Mouse (Mus musculus): ENCODE results near the gene Mndal. TPM values are rescaled to one million over a fixed set of nuclear protein-coding genes. Genes with fewer than 3 reads are reported as not detected.
"Not testable (repeated sequence)": the region's sequence is repeated elsewhere in the genome, so short reads cannot be mapped to it uniquely, and the experiment has no call there.

The Mndal gene
- polyA plus RNA-seq, 1 experiment from 2014 or later, result 3.4 TPM

GRCm38 (mm10) chr1:173801791-173802190 lies 140.5 kb downstream of the Mndal start:
- not testable (repeated sequence) for H3K9ac ChIP-seq; H3K36me3 ChIP-seq; H3K4me1 ChIP-seq (replicated peaks); H3K9me3 ChIP-seq; ATAC-seq; H3K27me3 ChIP-seq (replicated peaks); H3K4me2 ChIP-seq (replicated peaks); H3K27ac ChIP-seq; H3K4me3 ChIP-seq (replicated peaks)
- 83% methylated on average over 2 of the region's 2 CpGs for WGBS

Other genes starting within 250 kb of the Mndal start
- 0.77 and 1.2 TPM in 2 replicates for gene Ifi207, start 200.7 kb downstream of the Mndal start, polyA plus RNA-seq (2015; fragmentation: Nextera tagmentation; extraction: Ambion mirVana)
- gene Ifi204, start 175.5 kb downstream of the Mndal start, polyA plus RNA-seq (2015; fragmentation: Nextera tagmentation; extraction: Ambion mirVana), result 2.4 and 2.6 TPM in 2 replicates
- gene Ifi211, start 29.4 kb downstream of the Mndal start, polyA plus RNA-seq (2015; fragmentation: Nextera tagmentation; extraction: Ambion mirVana), result 0.74 and 1.3 TPM in 2 replicates
- gene Ifi203, start 181 bp upstream of the Mndal start, polyA plus RNA-seq (2015; fragmentation: Nextera tagmentation; extraction: Ambion mirVana), result 1.9 and 2.3 TPM in 2 replicates
- not detected in 2 replicates for gene Ifi202b, start 40.3 kb upstream of the Mndal start, polyA plus RNA-seq (2015; fragmentation: Nextera tagmentation; extraction: Ambion mirVana)
- 1.2 and 1.3 TPM in 2 replicates for gene Ifi205, start 89.3 kb upstream of the Mndal start, polyA plus RNA-seq (2015; fragmentation: Nextera tagmentation; extraction: Ambion mirVana)
- not detected in 2 replicates for gene Olfr433, start 98.2 kb upstream of the Mndal start, polyA plus RNA-seq (2015; fragmentation: Nextera tagmentation; extraction: Ambion mirVana)
- not detected in 2 replicates for gene Olfr432, start 106.7 kb upstream of the Mndal start, polyA plus RNA-seq (2015; fragmentation: Nextera tagmentation; extraction: Ambion mirVana)
- gene Olfr430, start 124.1 kb upstream of the Mndal start, polyA plus RNA-seq (2015; fragmentation: Nextera tagmentation; extraction: Ambion mirVana), result not detected in 2 replicates
- gene Olfr429, start 141.8 kb upstream of the Mndal start, polyA plus RNA-seq (2015; fragmentation: Nextera tagmentation; extraction: Ambion mirVana), result not detected in 2 replicates
- not detected in 2 replicates for gene Olfr427, start 154.4 kb upstream of the Mndal start, polyA plus RNA-seq (2015; fragmentation: Nextera tagmentation; extraction: Ambion mirVana)
- gene Olfr231, start 178.7 kb upstream of the Mndal start, polyA plus RNA-seq (2015; fragmentation: Nextera tagmentation; extraction: Ambion mirVana), result not detected in 2 replicates
- not detected in 2 replicates for gene Olfr424, start 189.0 kb upstream of the Mndal start, polyA plus RNA-seq (2015; fragmentation: Nextera tagmentation; extraction: Ambion mirVana)
- not detected in 2 replicates for gene Olfr420, start 213.1 kb upstream of the Mndal start, polyA plus RNA-seq (2015; fragmentation: Nextera tagmentation; extraction: Ambion mirVana)
- 0.85 and 0.94 TPM in 2 replicates for gene Spta1, start 230.3 kb upstream of the Mndal start, polyA plus RNA-seq (2015; fragmentation: Nextera tagmentation; extraction: Ambion mirVana)